Mouse (Mus musculus) embryonic facial prominence, embryonic 13.5 days (tissue): ENCODE results near the gene Snrpa1. TPM values are rescaled to one million over a fixed set of nuclear protein-coding genes. Genes with fewer than 3 reads are reported as not detected.

ENCODE experiments used
- ATAC-seq: fragments of 200-750 bp; cut with Nextera tagmentation; 2 replicates; pipeline ENCODE4 v1.8.0; 2017; ENCODE audit warnings: low read depth; ENCODE audit not compliant: insufficient number of reproducible peaks, insufficient read depth, low FRiP score, low TSS enrichment
- H3K27ac ChIP-seq: fragments of 300-500 bp; sonication (generic); 2 replicates; pipeline ENCODE4 v1.5.1; 2015; ENCODE audit warnings: moderate library complexity, mild to moderate bottlenecking, inconsistent platforms
- H3K27me3 ChIP-seq: fragments of 300-500 bp; sonication (generic); 2 replicates; pipeline ENCODE4 v1.6.1; 2015; ENCODE audit warnings: mild to moderate bottlenecking, inconsistent platforms
- H3K36me3 ChIP-seq: fragments of 300-500 bp; sonication (generic); 2 replicates; pipeline ENCODE4 v1.6.1; 2015; ENCODE audit warnings: mild to moderate bottlenecking, inconsistent platforms
- H3K4me1 ChIP-seq: fragments of 300-500 bp; sonication (generic); 2 replicates; pipeline ENCODE4 v1.6.1; 2015; ENCODE audit warnings: inconsistent platforms
- H3K4me2 ChIP-seq: fragments of 300-500 bp; sonication (generic); 2 replicates; pipeline ENCODE4 v1.6.1; 2015; ENCODE audit warnings: moderate library complexity, mild to moderate bottlenecking, inconsistent platforms
- H3K4me3 ChIP-seq: fragments of 300-500 bp; sonication (generic); 2 replicates; pipeline ENCODE4 v1.5.1; 2015; ENCODE audit warnings: mild to moderate bottlenecking, inconsistent platforms
- H3K9ac ChIP-seq: fragments of 300-500 bp; sonication (generic); 2 replicates; pipeline ENCODE4 v1.6.1; 2015; ENCODE audit warnings: mild to moderate bottlenecking, inconsistent platforms
- H3K9me3 ChIP-seq: fragments of 300-500 bp; sonication (generic); 2 replicates; pipeline ENCODE4 v1.6.1; 2016; ENCODE audit warnings: inconsistent platforms
- WGBS: fragments of 180-500 bp; shearing (Covaris S2); methylation state at CpG from one replicate; pipeline ENCODE4 v1.1.7; 2015; ENCODE audit warnings: mixed read lengths; 5-methylcytosine and 5-hydroxymethylcytosine counted together
- polyA plus RNA-seq: library from polyadenylated mRNA; unstranded; fragments of >200 nt; fragmentation: Nextera tagmentation; extraction: Ambion mirVana; gene quantifications from 2 replicates; pipeline ENCODE4 v1.2.1, GENCODE M21; 2015

The Snrpa1 gene
- polyA plus RNA-seq, 1 experiment from 2014 or later, result 209 TPM

GRCm38 (mm10) chr7:66118796-66119195 lies 60.0 kb downstream of the Snrpa1 start:
- H3K4me3 ChIP-seq, result no peak overlapping the region
- ATAC-seq, result no peak
- peaks cover 67% of the 10 kb centered on the region for H3K4me1 ChIP-seq
- 58% methylated on average over 7 of the region's 7 CpGs for WGBS
- no peaks in the 10 kb centered on the region for H3K27me3 ChIP-seq
- H3K9ac ChIP-seq, result no peak overlapping the region
- no peaks in the 10 kb centered on the region for H3K9me3 ChIP-seq
- no peak overlapping the region for H3K27ac ChIP-seq
- 0 out of 2 replicates have a peak, but pooled peaks cover 10% of the 10 kb centered on the region for H3K36me3 ChIP-seq
- H3K4me2 ChIP-seq, result no peak overlapping the region

- H3K9me3 ChIP-seq, result no peaks in the 10 kb centered on the region
- no peak overlapping the region for H3K27ac ChIP-seq
- H3K4me1 ChIP-seq, result peaks cover 65% of the 10 kb centered on the region
- no peak for ATAC-seq
- H3K4me3 ChIP-seq, result no peak overlapping the region
- H3K27me3 ChIP-seq, result no peaks in the 10 kb centered on the region
- 46% methylated on average over 1 of the region's 1 CpGs for WGBS
- peaks cover 8% of the 10 kb centered on the region for H3K36me3 ChIP-seq
- H3K9ac ChIP-seq, result no peak overlapping the region
- no peak overlapping the region for H3K4me2 ChIP-seq
Observed at GRCm38 (mm10) chr7:66120139-66120538, 61.3 kb downstream of the Snrpa1 start.

GRCm38 (mm10) chr7:66120702-66121396 lies 62.0 kb downstream of the Snrpa1 start:
- H3K9ac ChIP-seq, result no peak overlapping the region
- peaks cover 58% of the 10 kb centered on the region for H3K4me1 ChIP-seq
- H3K27ac ChIP-seq, result 0 out of 2 replicates have a peak overlapping the region, but pooled peaks have one; percentile 14
- H3K9me3 ChIP-seq, result no peaks in the 10 kb centered on the region
- H3K4me3 ChIP-seq, result no peak overlapping the region
- no peak for ATAC-seq
- H3K36me3 ChIP-seq, result peaks cover 15% of the 10 kb centered on the region
- H3K27me3 ChIP-seq, result no peaks in the 10 kb centered on the region
- WGBS, result 27% methylated on average over 7 of the region's 7 CpGs
- no peak overlapping the region for H3K4me2 ChIP-seq

Other genes starting within 250 kb of the Snrpa1 start
- gene Pcsk6, start 197.3 kb upstream of the Snrpa1 start, polyA plus RNA-seq, result 6.2 and 7.4 TPM in 2 replicates
- not detected in 2 replicates for gene Gm45213, start 15.4 kb upstream of the Snrpa1 start, polyA plus RNA-seq
- 111 and 113 TPM in 2 replicates for gene Selenos, start 20.6 kb downstream of the Snrpa1 start, polyA plus RNA-seq
- gene Chsy1, start 50.5 kb downstream of the Snrpa1 start, polyA plus RNA-seq, result 22.7 and 24.4 TPM in 2 replicates